Mouse (Mus musculus): Measurements from ENCODE around the gene Rtraf. TPM values are rescaled to one million over a fixed set of nuclear protein-coding genes. Genes with fewer than 3 reads are reported as not detected.

The Rtraf gene
- total and polyA plus RNA-seq, 3 experiments: 115 to 216 (median 163) TPM

GRCm38 (mm10) chr14:19774036-19774628 is 49.5 kb downstream of the Rtraf start:
- H3K4me2 ChIP-seq (ENCODE audit: insufficient read depth, low read depth, poor library complexity, severe bottlenecking): no peak overlapping the region
- no peak overlapping the region for H3K27ac ChIP-seq (ENCODE audit: insufficient read depth, low read depth)
- dilution Hi-C loops (cut with MboI; ENCODE audit: extremely low pct_ligation_motif_present, extremely low pct_unique_long_range_greater_than_20kb, low sequenced_read_pairs): no loop called here
- H3K79me2 ChIP-seq (replicated peaks; ENCODE audit: control insufficient read depth, extremely low read depth, insufficient read depth, poor library complexity, severe bottlenecking): no peaks in the 10 kb centered on the region
- H3K27me3 ChIP-seq (replicated peaks): no peaks in the 10 kb centered on the region
- peaks cover 3% of the 10 kb centered on the region for H3K9me3 ChIP-seq (replicated peaks; ENCODE audit: low read length)
- no peak for TF ChIP-seq MAX (IDR thresholded peaks at IDR 0.05; ENCODE audit: low read length)
- no peak for TF ChIP-seq MXI1 (IDR thresholded peaks at IDR 0.05; ENCODE audit: low read depth, low read length)
- no peak for TF ChIP-seq ZMIZ1 (IDR thresholded peaks at IDR 0.05; ENCODE audit: low read depth, low read length)
- no peak for TF ChIP-seq CHD2 (IDR thresholded peaks at IDR 0.05; ENCODE audit: low read length)
- no peak for TF ChIP-seq RAD21 (IDR thresholded peaks at IDR 0.05; ENCODE audit: low read depth, low read length)
- TF ChIP-seq POLR2A (IDR thresholded peaks at IDR 0.05; ENCODE audit: low read depth, low read length): no peak
- TF ChIP-seq ELF1 (IDR thresholded peaks at IDR 0.05; ENCODE audit: low read depth, low read length): no peak
- TF ChIP-seq POLR2AphosphoS2 (IDR thresholded peaks at IDR 0.05; ENCODE audit: low read depth, low read length): no peak
- TF ChIP-seq ETS1 (conservative IDR thresholded peaks at IDR 0.05; ENCODE audit: low read depth, low read length): no peak
- TF ChIP-seq PAX5 (IDR thresholded peaks at IDR 0.05; ENCODE audit: low read length): no peak
- no peak for TF ChIP-seq IRF4 (IDR thresholded peaks at IDR 0.05; ENCODE audit: low read depth, low read length)
- TF ChIP-seq TCF12 (IDR thresholded peaks at IDR 0.05; ENCODE audit: low read depth, low read length): no peak
- no peak for TF ChIP-seq HCFC1 (IDR thresholded peaks at IDR 0.05; ENCODE audit: low read depth, low read length)
- no peak for TF ChIP-seq MYC (IDR thresholded peaks at IDR 0.05; ENCODE audit: low read depth, low read length)
- TF ChIP-seq MAFK (IDR thresholded peaks at IDR 0.05; ENCODE audit: insufficient replicate concordance, low read length): no peak
- no peak for TF ChIP-seq GABPA (IDR thresholded peaks at IDR 0.05; ENCODE audit: insufficient replicate concordance, low read depth, low read length)
- TF ChIP-seq NRF1 (IDR thresholded peaks at IDR 0.05; ENCODE audit: low read depth, low read length): no peak
- no peak for TF ChIP-seq SMC3 (IDR thresholded peaks at IDR 0.05; ENCODE audit: low read depth, low read length)
- TF ChIP-seq BHLHE40 (IDR thresholded peaks at IDR 0.05; ENCODE audit: low read depth, low read length): no peak
- H3K4me1 ChIP-seq (ENCODE audit: control insufficient read depth in 1 of 2, insufficient read depth in 2 of 2): peaks cover 0 to 12% of the 10 kb centered on the region in 2 experiments; a peak in 1 of 4 replicates
- in situ Hi-C loops (cut with MboI; ENCODE audit: low pct_ligation_motif_present, low pct_unique_long_range_greater_than_20kb, low sequenced_read_pairs): no loop called here
- H3K9ac ChIP-seq (ENCODE audit: insufficient read depth, low read depth): no peak overlapping the region
- no peaks in the 10 kb centered on the region for H3K36me3 ChIP-seq (replicated peaks in 1 of 2; ENCODE audit: control insufficient read depth in 1 of 2, insufficient read depth in 1 of 2, low read length in 1 of 2)
- no peak for DNase-seq (ENCODE audit: extremely low read depth)
- H3K4me3 ChIP-seq (replicated peaks in 1 of 3; ENCODE audit: low read depth in 2 of 3, low read length in 2 of 3, poor library complexity in 1 of 3): no peak overlapping the region

- Histone ChIP-seq H3K36me3 (replicated peaks in 1 of 2; ENCODE audit: control insufficient read depth in 1 of 2, insufficient read depth in 1 of 2, low read length in 1 of 2) (no peaks in the 10 kb centered on the region), H3K79me2 (replicated peaks; ENCODE audit: control insufficient read depth, extremely low read depth, insufficient read depth, poor library complexity, severe bottlenecking) (no peaks in the 10 kb centered on the region), H3K4me3 (replicated peaks in 1 of 3; ENCODE audit: low read depth in 2 of 3, low read length in 2 of 3, poor library complexity in 1 of 3) (no peak overlapping the region), H3K27me3 (replicated peaks) (no peaks in the 10 kb centered on the region), H3K27ac (ENCODE audit: insufficient read depth, low read depth) (no peak overlapping the region), H3K9ac (ENCODE audit: insufficient read depth, low read depth) (no peak overlapping the region), H3K4me1 (ENCODE audit: control insufficient read depth in 1 of 2, insufficient read depth in 2 of 2) (peaks cover 0 to 21% of the 10 kb centered on the region in 2 experiments; a peak in 2 of 4 replicates), H3K4me2 (ENCODE audit: insufficient read depth, low read depth, poor library complexity, severe bottlenecking) (no peak overlapping the region), H3K9me3 (replicated peaks; ENCODE audit: low read length) (peaks cover 1% of the 10 kb centered on the region)
- TF ChIP-seq ZNF384 (IDR thresholded peaks at IDR 0.05; ENCODE audit: low read depth, low read length) (peak; percentile 44; the same call in 1 of the 2 replicates), ELF1 (IDR thresholded peaks at IDR 0.05; ENCODE audit: low read depth, low read length) (peak; percentile 38), ETS1 (conservative IDR thresholded peaks at IDR 0.05; ENCODE audit: low read depth, low read length) (no peak), BHLHE40 (IDR thresholded peaks at IDR 0.05; ENCODE audit: low read depth, low read length) (peak; percentile 45), RAD21 (IDR thresholded peaks at IDR 0.05; ENCODE audit: low read depth, low read length) (no peak), CHD1 (IDR thresholded peaks at IDR 0.05; ENCODE audit: low read depth, low read length) (no peak), GABPA (IDR thresholded peaks at IDR 0.05; ENCODE audit: insufficient replicate concordance, low read depth, low read length) (no peak), E2F4 (IDR thresholded peaks at IDR 0.05; ENCODE audit: insufficient replicate concordance, low read depth, low read length) (no peak)
- dilution Hi-C loops (cut with MboI; ENCODE audit: extremely low pct_ligation_motif_present, extremely low pct_unique_long_range_greater_than_20kb, low sequenced_read_pairs): no loop called here
- DNase-seq (ENCODE audit: extremely low read depth): peak; percentile 34
- in situ Hi-C loops (cut with MboI; ENCODE audit: low pct_ligation_motif_present, low pct_unique_long_range_greater_than_20kb, low sequenced_read_pairs): no loop called here
These were observed 52.5 kb downstream of the Rtraf start for GRCm38 (mm10) chr14:19771173-19771572.

All from CH12.LX (cell line).